In genomic region chr16:38946453-38946852, GRCm38 (mm10) we compare ENCODE assay signal across 13 mouse cellular contexts. TPM values are rescaled to one million over a fixed set of nuclear protein-coding genes. Genes with fewer than 3 reads are reported as not detected.
DNase-seq lines count a peak whose midpoint lies in the region; ATAC-seq and TF ChIP-seq lines count a peak whose summit lies in the region.
"Had no signal": no experiment of that assay in that cellular context is flagged by ENCODE, and none has a peak within 500 bp of the region (broad histone marks: within the 10 kb centered on the region; RNA-seq: fewer than 3 reads in every experiment).

No protein-coding gene starts in this region.

- no peak for ATAC-seq in forebrain, embryonic 14.5 days

- no peak overlapping the region for H3K4me2 ChIP-seq in forebrain, embryonic 14.5 days (ENCODE audit: low read length)
- H3K4me2 ChIP-seq: heart, embryonic 11.5 days; liver, embryonic 15.5 days had no signal

- H3K27me3 ChIP-seq in forebrain, embryonic 14.5 days (replicated peaks; ENCODE audit: control insufficient read depth, insufficient read depth, low read length): no peaks in the 10 kb centered on the region
- no peaks in the 10 kb centered on the region for H3K27me3 ChIP-seq in kidney, adult 2 months (replicated peaks; ENCODE audit: control insufficient read depth, insufficient read depth, low read length)
- H3K27me3 ChIP-seq in embryonic facial prominence, embryonic 10.5 days (replicated peaks; ENCODE audit: low read depth, poor library complexity, severe bottlenecking): no peaks in the 10 kb centered on the region
- H3K27me3 ChIP-seq: liver, embryonic 15.5 days had no signal

- H3K9me3 ChIP-seq in forebrain, embryonic 14.5 days (replicated peaks; ENCODE audit: control insufficient read depth, low read length): no peaks in the 10 kb centered on the region
- H3K9me3 ChIP-seq in embryonic facial prominence, embryonic 10.5 days: no peaks in the 10 kb centered on the region
- H3K9me3 ChIP-seq: liver, embryonic 15.5 days had no signal

- H3K4me1 ChIP-seq in forebrain, embryonic 14.5 days (ENCODE audit: control insufficient read depth, insufficient read depth, low read length): peaks cover 28% of the 10 kb centered on the region
- peaks cover 26% of the 10 kb centered on the region for H3K4me1 ChIP-seq in kidney, adult 2 months (ENCODE audit: control insufficient read depth, insufficient read depth, low read length)
- peaks cover 44% of the 10 kb centered on the region for H3K4me1 ChIP-seq in embryonic facial prominence, embryonic 10.5 days
- H3K4me1 ChIP-seq: liver, embryonic 15.5 days had no signal

- H3K36me3 ChIP-seq in forebrain, embryonic 14.5 days (ENCODE audit: control insufficient read depth, insufficient read depth, low read length): no peaks in the 10 kb centered on the region
- H3K36me3 ChIP-seq in kidney, adult 2 months (ENCODE audit: control insufficient read depth, insufficient read depth, low read length): no peaks in the 10 kb centered on the region
- no peaks in the 10 kb centered on the region for H3K36me3 ChIP-seq in embryonic facial prominence, embryonic 10.5 days (replicated peaks)
- H3K36me3 ChIP-seq: liver, embryonic 15.5 days had no signal

- DNase-seq in heart, adult 11 months: peak; percentile 17
- no peak for DNase-seq in heart, postnatal 4 days
- DNase-seq in forebrain, embryonic 14.5 days (ENCODE audit: low spot score): peak; percentile 20
- DNase-seq in kidney, adult 2 months: peak; percentile 87
- peak; percentile 60 to 67 for DNase-seq in left cerebral cortex, postnatal 36 days (ENCODE audit: low spot score in 2 of 2)
- DNase-seq in urinary bladder, adult 18-20 months (ENCODE audit: low spot score in 2 of 2): no peak
- DNase-seq in MN1 (ENCODE audit: low spot score): no peak
- DNase-seq in embryonic facial prominence, embryonic 10.5 days (ENCODE audit: low spot score): no peak
- DNase-seq: adrenal gland, postnatal 25 days had no signal

- no peak overlapping the region for H3K9ac ChIP-seq in forebrain, embryonic 14.5 days (ENCODE audit: low read length)
- H3K9ac ChIP-seq: liver, embryonic 15.5 days had no signal

- intact Hi-C loops in left cerebral cortex, postnatal 36 days (cut with DNase I): no loop called here

- H3K4me3 ChIP-seq in forebrain, embryonic 14.5 days (ENCODE audit: low read depth, low read length): no peak overlapping the region
- H3K4me3 ChIP-seq in kidney, adult 2 months (ENCODE audit: insufficient read depth, low read depth, low read length): no peak overlapping the region
- H3K4me3 ChIP-seq in embryonic facial prominence, embryonic 10.5 days: no peak overlapping the region
- H3K4me3 ChIP-seq: erythroblast, embryonic 14.5 days; liver, embryonic 15.5 days had no signal

- no peak overlapping the region for H3K27ac ChIP-seq in forebrain, embryonic 14.5 days (ENCODE audit: low read depth, low read length)
- H3K27ac ChIP-seq in kidney, adult 2 months (ENCODE audit: insufficient read depth, low read depth, low read length): peak overlapping the region; percentile 64
- H3K27ac ChIP-seq in embryonic facial prominence, embryonic 10.5 days (replicated peaks): no peak overlapping the region; the same call in 1 of the 2 replicates
- H3K27ac ChIP-seq: liver, embryonic 15.5 days had no signal

- no peak for TF ChIP-seq POLR2A in kidney, adult 2 months (IDR thresholded peaks at IDR 0.05; ENCODE audit: low read depth, low read length)

- no peak for TF ChIP-seq CTCF in kidney, adult 2 months (conservative IDR thresholded peaks at IDR 0.05; ENCODE audit: insufficient read depth, insufficient read length, low read depth, low read length)

- 54% methylated on average over 7 of the region's 7 CpGs for whole genome bisulfite sequencing in forebrain, embryonic 14.5 days
- WGBS in kidney, adult 2 months: 19% methylated on average over 7 of the region's 7 CpGs
- 74% methylated on average over 7 of the region's 7 CpGs for WGBS in embryonic facial prominence, embryonic 10.5 days

RNA-seq across cellular contexts. Expression of gene Igsf11, which starts 54.0 kb away (rescaled TPM):
- under 1 TPM; 0.14 to 0.29 TPM for total RNA-seq in heart, postnatal 4 days (2021)
- 1.7 and 2.0 TPM in 2 replicates for polyA plus RNA-seq in forebrain, embryonic 14.5 days (2014; fragmentation: Nextera tagmentation; extraction: Ambion mirVana)
- 67.6 and 79.1 TPM in 2 replicates for polyA plus RNA-seq in kidney, adult 2 months (2012; rRNA removed)
- total RNA-seq in left cerebral cortex, postnatal 36 days (2021): 10 to 100 TPM; 35.6 to 52.0 TPM
- 0.90 and 1.6 TPM in 2 replicates for polyA plus RNA-seq in embryonic facial prominence, embryonic 10.5 days (2016; fragmentation: Nextera tagmentation; extraction: Ambion mirVana)
- total RNA-seq: megakaryocyte, adult 5-6 weeks had no signal
- polyA plus RNA-seq: erythroblast, embryonic 14.5 days had no signal

Comparison
In these comparisons a context has a peak if more than half of its experiments do, and no peak if none do; other contexts are left out.
1. DNase-seq: peak in heart, adult 11 months (single experiment), forebrain, embryonic 14.5 days (single experiment), kidney, adult 2 months (single experiment) and left cerebral cortex, postnatal 36 days (2 of 2); none in heart, postnatal 4 days (single experiment), urinary bladder, adult 18-20 months (0 of 2), MN1 (single experiment) and embryonic facial prominence, embryonic 10.5 days (single experiment).
2. RNA of gene Igsf11, which starts 54.0 kb away (polyA plus RNA-seq): 67.6 to 79.1 TPM in kidney, adult 2 months; 1.7 to 2.0 TPM in forebrain, embryonic 14.5 days and 0.90 to 1.6 TPM in embryonic facial prominence, embryonic 10.5 days; every median in the first group is over 10 times any median in the second.